Mouse (Mus musculus) liver, embryonic 12.5 days (tissue): ENCODE data around the gene Nrgn. TPM values are rescaled to one million over a fixed set of nuclear protein-coding genes. Genes with fewer than 3 reads are reported as not detected.
A peak's percentile ranks its signal among the peaks of the same experiment; 100 is the strongest.

Experiments
- ATAC-seq: fragments of 200-750 bp; cut with Nextera tagmentation; 2 replicates; pipeline ENCODE4 v1.8.0; 2017; ENCODE audit warnings: moderate number of reproducible peaks, mild to moderate bottlenecking, moderate library complexity
- H3K27ac ChIP-seq: fragments of 300-500 bp; sonication (generic); 2 replicates; pipeline ENCODE4 v1.5.1; 2016; ENCODE audit warnings: mild to moderate bottlenecking
- H3K27me3 ChIP-seq: fragments of 300-500 bp; sonication (generic); replicated peaks from 2 replicates; pipeline ENCODE4 v1.6.1; 2016; ENCODE audit warnings: mild to moderate bottlenecking, moderate library complexity
- H3K36me3 ChIP-seq: fragments of 300-500 bp; sonication (generic); 2 replicates; pipeline ENCODE4 v1.6.1; 2016; ENCODE audit warnings: mild to moderate bottlenecking, moderate library complexity
- H3K4me1 ChIP-seq: fragments of 300-500 bp; sonication (generic); 2 replicates; pipeline ENCODE4 v1.6.1; 2016
- H3K4me2 ChIP-seq: fragments of 300-500 bp; sonication (generic); 2 replicates; pipeline ENCODE4 v1.6.1; 2016; ENCODE audit warnings: mild to moderate bottlenecking, moderate library complexity
- H3K4me3 ChIP-seq: fragments of 300-500 bp; sonication (generic); 2 replicates; pipeline ENCODE4 v1.5.1; 2016; ENCODE audit warnings: mild to moderate bottlenecking, moderate library complexity
- H3K9ac ChIP-seq: fragments of 300-500 bp; sonication (generic); 2 replicates; pipeline ENCODE4 v1.6.1; 2016; ENCODE audit warnings: mild to moderate bottlenecking, moderate library complexity
- H3K9me3 ChIP-seq: fragments of 300-500 bp; sonication (generic); replicated peaks from 2 replicates; pipeline ENCODE4 v1.6.1; 2016; ENCODE audit warnings: mild to moderate bottlenecking, moderate library complexity
- WGBS: fragments of 180-500 bp; shearing (Covaris S2); methylation state at CpG from one replicate; pipeline ENCODE4 v1.1.7; 2016; ENCODE audit not compliant: insufficient replicate concordance; 5-methylcytosine and 5-hydroxymethylcytosine counted together
- polyA plus RNA-seq: library from polyadenylated mRNA; unstranded; fragments of >200 nt; fragmentation: Nextera tagmentation; extraction: Ambion mirVana; gene quantifications from 2 replicates; pipeline ENCODE4 v1.2.1, GENCODE M21; 2016

The Nrgn gene
- polyA plus RNA-seq, 1 experiment from 2014 or later: 23.4 TPM

DNA sequence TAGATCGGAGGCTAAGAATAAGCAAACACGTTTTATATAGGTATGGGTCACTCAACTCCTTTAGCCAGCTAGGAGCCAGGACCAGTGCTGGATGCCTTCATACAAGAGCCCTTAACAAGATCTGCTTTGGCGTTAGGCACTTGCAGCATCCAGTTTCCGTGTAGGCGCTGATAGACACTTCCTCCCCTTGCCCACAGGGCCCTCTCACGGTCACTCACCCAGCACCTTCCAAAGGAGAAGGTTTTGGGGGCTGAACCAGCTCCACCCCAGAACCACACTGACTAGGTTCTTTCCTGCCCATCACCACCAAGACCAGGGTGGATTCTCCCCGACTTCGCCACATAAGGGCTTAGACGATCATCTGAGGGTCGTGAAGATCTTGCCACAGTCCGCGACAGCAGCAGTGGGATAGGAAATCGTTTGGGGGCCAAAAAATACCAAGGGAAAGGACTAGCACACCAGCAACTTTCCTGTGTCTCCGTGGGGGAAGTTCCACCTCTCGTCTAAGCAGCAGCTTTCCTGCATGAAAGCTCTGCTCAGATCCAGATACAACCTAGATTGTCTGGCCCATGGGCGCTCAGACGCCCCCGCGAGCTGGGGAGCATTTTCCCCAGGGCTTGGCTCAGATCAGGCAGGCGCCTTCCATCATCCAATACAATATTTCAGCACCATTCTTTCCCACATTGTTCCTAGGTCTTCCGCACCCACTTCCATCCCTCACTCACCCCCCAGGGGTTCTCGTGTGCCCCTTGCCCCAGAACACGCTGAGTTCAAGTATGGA is 763 bp downstream of the Nrgn start:
- peak overlapping the region; percentile 89 for H3K4me2 ChIP-seq
- H3K9ac ChIP-seq: peak overlapping the region; percentile 60
- no peaks in the 10 kb centered on the region for H3K9me3 ChIP-seq
- H3K4me1 ChIP-seq: peaks cover 46% of the 10 kb centered on the region
- H3K4me3 ChIP-seq: peak overlapping the region; percentile 58
- H3K27ac ChIP-seq: no peak overlapping the region
- peaks cover 47% of the 10 kb centered on the region for H3K27me3 ChIP-seq
- WGBS: 4% methylated on average over 23 of the region's 23 CpGs
- H3K36me3 ChIP-seq: no peaks in the 10 kb centered on the region
- no peak for ATAC-seq

DNA sequence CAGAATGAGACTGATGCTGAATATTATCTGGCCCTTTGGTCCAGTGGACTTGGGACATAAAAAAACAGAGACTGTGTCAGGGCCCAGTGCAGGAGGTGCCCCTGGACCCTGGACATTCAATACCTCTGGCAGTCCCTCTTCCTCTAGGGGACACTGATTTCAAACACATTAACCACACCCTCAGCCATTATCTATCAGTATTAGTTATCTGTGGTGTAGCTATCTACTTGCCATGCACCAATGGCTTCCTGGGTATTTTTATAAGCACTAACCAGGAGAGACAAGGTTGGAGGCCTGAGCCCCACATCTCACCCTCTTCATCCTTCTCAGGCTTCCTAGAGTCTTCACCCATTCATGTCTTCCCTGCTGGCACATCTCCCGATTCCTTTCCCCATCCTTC is 2.3 kb downstream of the Nrgn start:
- no peak for ATAC-seq
- Histone ChIP-seq H3K27ac (no peak overlapping the region), H3K27me3 (peaks cover 57% of the 10 kb centered on the region)

DNA sequence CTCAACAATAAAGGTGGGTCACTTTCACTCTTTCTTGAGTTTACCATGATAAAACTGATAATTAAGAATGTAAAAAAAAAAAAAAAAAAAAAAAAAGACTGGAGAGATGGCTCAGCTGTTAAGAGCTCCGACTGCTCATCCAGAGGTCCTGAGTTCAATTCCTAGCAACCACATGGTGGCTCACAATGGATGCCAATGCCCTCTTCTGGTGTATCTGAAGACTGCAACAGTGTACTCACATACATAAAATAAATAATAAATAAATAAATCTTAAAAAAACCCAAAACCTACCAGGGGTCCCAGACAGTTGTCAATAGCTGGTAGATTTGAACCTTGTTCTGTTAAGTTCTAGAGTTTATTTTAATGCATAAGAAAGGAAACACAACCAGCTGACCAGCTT is 5.8 kb downstream of the Nrgn start:
- no peak overlapping the region for H3K4me2 ChIP-seq

More for the DNA sequence above, 2.3 kb downstream of the Nrgn start:
- no peak overlapping the region for H3K9ac ChIP-seq
- H3K4me1 ChIP-seq: peaks cover 49% of the 10 kb centered on the region
- H3K36me3 ChIP-seq: no peaks in the 10 kb centered on the region
- no peak overlapping the region for H3K4me3 ChIP-seq
- 66% methylated on average over 1 of the region's 1 CpGs for WGBS
- H3K4me2 ChIP-seq: no peak overlapping the region
- H3K9me3 ChIP-seq: no peaks in the 10 kb centered on the region

DNA sequence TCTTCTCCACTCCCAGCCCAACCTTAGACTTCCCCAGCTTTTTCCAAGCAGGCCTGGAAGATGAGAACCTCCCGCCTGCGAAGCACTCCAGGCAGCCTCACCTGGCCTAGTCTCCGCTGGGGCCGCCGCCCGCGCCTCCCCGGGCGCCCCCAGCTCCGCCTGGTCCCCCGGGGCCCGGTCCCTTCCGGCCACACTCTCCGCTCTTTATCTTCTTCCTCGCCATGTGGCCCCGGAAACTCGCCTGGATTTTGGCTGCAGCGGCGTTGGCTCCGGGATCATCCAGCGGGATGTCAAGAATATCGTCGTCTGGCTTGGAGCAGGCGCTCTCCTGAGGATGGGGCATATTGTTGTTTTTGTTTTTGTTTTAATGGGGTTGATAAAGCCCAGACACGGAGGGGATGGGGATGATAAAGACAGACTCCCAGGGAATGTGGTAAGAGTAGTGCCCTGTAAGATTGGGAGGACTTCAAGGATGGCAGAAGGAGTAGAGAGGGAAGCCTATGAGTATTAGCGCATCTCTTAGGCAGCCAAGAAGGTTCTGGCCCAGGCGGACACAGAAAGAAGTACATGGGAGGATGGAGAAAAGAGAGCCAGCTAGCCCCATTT is 6.8 kb downstream of the Nrgn start:
- no peaks in the 10 kb centered on the region for H3K36me3 ChIP-seq
- peaks cover 47% of the 10 kb centered on the region for H3K27me3 ChIP-seq
- peak overlapping the region; percentile 8; the same call in 1 of the 2 replicates for H3K4me2 ChIP-seq
- WGBS: 62% methylated on average over 27 of the region's 27 CpGs
- no peak overlapping the region for H3K9ac ChIP-seq
- H3K27ac ChIP-seq: no peak overlapping the region
- no peak; the same call in 1 of the 2 replicates for ATAC-seq
- no peaks in the 10 kb centered on the region for H3K9me3 ChIP-seq
- peaks cover 22% of the 10 kb centered on the region for H3K4me1 ChIP-seq
- H3K4me3 ChIP-seq: no peak overlapping the region

More for the DNA sequence above, 5.8 kb downstream of the Nrgn start:
- no peak overlapping the region for H3K27ac ChIP-seq
- no peaks in the 10 kb centered on the region for H3K9me3 ChIP-seq
- WGBS: 73% methylated on average over 1 of the region's 1 CpGs
- H3K9ac ChIP-seq: no peak overlapping the region
- peaks cover 29% of the 10 kb centered on the region for H3K4me1 ChIP-seq
- no peaks in the 10 kb centered on the region for H3K36me3 ChIP-seq
- no peak overlapping the region for H3K4me3 ChIP-seq
- no peak for ATAC-seq
- peaks cover 52% of the 10 kb centered on the region for H3K27me3 ChIP-seq

DNA sequence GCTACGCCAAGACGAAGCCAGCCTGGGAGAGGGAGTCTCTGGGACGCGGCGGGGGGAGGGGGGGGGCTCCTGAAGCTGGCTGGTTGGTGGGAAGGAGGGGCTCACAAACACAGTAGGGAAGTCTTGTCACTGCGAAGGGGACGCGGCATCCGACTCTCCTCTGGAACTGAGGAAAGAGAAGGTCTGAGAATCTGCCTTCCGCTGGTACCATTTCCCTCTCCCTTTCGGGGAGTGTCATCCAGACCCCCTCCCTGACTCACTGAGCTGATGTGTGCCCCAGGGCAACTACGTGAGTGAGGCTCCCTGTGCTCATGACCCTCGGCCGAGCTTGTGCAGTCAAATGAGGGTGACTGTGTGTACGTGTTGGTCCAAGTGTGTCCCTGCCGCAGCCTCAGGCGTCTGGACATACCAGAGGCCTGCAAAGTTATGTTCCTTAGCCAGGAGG is 7.5 kb downstream of the Nrgn start:
- Histone ChIP-seq H3K9me3 (no peaks in the 10 kb centered on the region), H3K4me1 (peaks cover 22% of the 10 kb centered on the region), H3K9ac (no peak overlapping the region), H3K36me3 (no peaks in the 10 kb centered on the region), H3K27ac (no peak overlapping the region), H3K4me2 (peak overlapping the region; percentile 73), H3K4me3 (peak overlapping the region; percentile 46), H3K27me3 (peaks cover 39% of the 10 kb centered on the region)
- peak; percentile 32 for ATAC-seq
- 35% methylated on average over 17 of the region's 17 CpGs for WGBS

DNA sequence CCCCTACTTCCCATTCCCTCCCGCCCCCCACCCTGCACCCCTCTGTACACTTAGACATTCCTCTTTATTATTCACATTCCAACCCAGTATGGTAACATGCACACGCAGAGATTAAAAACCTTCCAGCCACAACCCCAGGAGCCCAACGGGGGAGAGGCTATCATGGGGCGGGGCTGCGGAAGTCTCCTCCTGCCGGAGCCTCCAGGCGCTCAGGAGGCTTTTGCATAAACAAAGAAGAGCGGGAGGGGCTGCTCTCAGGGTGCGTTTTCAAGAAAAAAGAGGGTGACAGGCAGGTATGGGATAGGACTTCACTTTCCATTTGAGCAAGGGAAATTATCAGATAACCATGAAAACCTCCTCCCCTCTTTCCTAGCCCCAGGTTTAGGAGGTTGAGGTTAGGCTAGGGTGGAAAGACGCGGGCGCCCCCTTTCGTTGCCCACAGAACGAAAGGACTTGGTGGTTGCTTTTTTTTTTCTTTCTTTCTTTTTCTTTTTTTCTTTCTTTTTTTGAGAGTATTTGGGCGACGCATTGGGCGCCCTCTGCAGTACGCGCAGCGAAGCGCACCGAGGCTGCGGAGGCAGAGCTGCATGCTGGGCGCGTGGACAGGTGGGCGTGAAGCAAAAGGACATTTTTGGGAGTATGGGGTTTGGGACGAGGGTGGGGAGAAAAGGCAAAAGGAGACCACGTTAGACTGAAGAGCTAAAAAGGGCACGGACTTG is 8.1 kb downstream of the Nrgn start:
- Histone ChIP-seq H3K27ac (no peak overlapping the region), H3K4me2 (peak overlapping the region; percentile 73), H3K27me3 (peaks cover 38% of the 10 kb centered on the region), H3K9me3 (no peaks in the 10 kb centered on the region), H3K4me3 (peak overlapping the region; percentile 46), H3K4me1 (peaks cover 22% of the 10 kb centered on the region), H3K9ac (peak overlapping the region; percentile 42), H3K36me3 (no peaks in the 10 kb centered on the region)
- WGBS: 3% methylated on average over 29 of the region's 29 CpGs
- ATAC-seq: peak; percentile 53

DNA sequence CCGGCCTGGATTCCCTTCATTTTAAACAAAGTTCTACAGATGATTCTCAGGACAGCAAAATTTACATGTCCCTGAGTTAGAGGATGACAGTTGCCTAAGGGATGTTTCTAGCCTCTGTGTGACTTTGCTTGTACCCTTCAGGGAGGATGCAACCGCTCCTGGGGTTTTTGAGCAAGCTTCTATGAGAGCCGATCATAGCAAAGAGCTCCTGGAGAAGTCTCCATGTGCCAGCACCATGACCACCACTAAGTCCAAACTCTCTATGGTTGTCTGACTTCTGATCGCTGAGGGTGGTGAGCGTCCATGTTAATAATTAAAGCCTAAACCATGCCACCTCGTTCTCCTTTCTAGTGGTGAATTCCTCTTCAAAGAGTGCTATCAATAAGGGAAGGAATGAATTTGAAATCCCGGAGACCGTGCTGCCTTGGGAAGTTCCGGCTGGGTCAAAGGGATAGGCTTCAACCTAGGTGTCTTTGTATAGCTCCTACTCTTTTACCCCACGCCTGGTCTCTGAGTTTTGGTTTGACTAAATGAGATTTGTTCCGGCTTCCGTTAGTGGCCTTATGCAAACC is 8.7 kb downstream of the Nrgn start:
- H3K4me3 ChIP-seq: peak overlapping the region; percentile 46
- peak overlapping the region; percentile 42; the same call in 1 of the 2 replicates for H3K9ac ChIP-seq
- H3K4me1 ChIP-seq: peaks cover 22% of the 10 kb centered on the region
- no peaks in the 10 kb centered on the region for H3K36me3 ChIP-seq
- no peak overlapping the region for H3K27ac ChIP-seq
- 48% methylated on average over 12 of the region's 12 CpGs for WGBS
- no peak for ATAC-seq
- peak overlapping the region; percentile 73 for H3K4me2 ChIP-seq
- H3K9me3 ChIP-seq: no peaks in the 10 kb centered on the region
- peaks cover 38% of the 10 kb centered on the region for H3K27me3 ChIP-seq

DNA sequence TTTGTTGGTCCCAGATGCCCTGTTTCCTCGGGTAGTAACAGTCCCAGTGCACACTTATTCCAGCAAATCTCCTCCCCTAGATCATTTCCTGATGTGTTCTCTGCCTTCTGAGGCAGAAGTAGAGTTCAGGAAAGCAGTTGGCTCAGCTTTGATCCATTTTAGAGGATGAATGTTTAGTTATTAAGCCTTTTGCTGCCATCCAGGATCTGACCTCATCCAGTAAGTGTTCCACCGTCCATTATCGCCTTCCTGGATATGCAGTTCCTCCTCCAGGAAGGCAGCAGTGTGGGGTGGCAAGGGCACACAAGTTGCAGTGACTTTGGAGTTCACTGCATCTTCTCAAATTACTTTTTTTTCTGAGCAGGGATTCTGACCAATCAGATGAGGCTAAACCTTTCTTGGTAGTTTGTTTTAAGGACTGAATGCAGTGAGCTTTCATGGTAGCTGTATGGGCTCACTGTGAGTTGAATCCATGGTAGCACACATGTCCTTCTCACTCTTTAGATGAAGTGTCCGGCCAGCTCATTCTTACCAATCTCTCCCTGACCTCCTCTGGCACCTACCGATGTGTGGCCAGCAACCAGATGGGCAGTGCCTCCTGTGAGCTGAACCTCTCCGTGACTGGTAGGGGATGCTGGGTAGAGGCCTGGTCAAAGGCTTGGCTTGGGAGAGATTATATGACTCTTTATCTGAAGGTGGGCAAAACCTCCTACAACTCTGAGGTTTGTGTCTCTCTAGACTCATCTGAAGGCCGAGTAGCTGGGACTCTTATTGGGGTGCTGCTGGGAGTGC is 10.7 kb downstream of the Nrgn start:
- H3K4me1 ChIP-seq: peaks cover 22% of the 10 kb centered on the region
- peaks cover 44% of the 10 kb centered on the region for H3K27me3 ChIP-seq
- no peak overlapping the region for H3K9ac ChIP-seq
- no peak overlapping the region for H3K27ac ChIP-seq
- H3K4me3 ChIP-seq: no peak overlapping the region
- ATAC-seq: no peak
- H3K9me3 ChIP-seq: no peaks in the 10 kb centered on the region
- no peak overlapping the region for H3K4me2 ChIP-seq
- no peaks in the 10 kb centered on the region for H3K36me3 ChIP-seq
- 60% methylated on average over 7 of the region's 7 CpGs for WGBS

DNA sequence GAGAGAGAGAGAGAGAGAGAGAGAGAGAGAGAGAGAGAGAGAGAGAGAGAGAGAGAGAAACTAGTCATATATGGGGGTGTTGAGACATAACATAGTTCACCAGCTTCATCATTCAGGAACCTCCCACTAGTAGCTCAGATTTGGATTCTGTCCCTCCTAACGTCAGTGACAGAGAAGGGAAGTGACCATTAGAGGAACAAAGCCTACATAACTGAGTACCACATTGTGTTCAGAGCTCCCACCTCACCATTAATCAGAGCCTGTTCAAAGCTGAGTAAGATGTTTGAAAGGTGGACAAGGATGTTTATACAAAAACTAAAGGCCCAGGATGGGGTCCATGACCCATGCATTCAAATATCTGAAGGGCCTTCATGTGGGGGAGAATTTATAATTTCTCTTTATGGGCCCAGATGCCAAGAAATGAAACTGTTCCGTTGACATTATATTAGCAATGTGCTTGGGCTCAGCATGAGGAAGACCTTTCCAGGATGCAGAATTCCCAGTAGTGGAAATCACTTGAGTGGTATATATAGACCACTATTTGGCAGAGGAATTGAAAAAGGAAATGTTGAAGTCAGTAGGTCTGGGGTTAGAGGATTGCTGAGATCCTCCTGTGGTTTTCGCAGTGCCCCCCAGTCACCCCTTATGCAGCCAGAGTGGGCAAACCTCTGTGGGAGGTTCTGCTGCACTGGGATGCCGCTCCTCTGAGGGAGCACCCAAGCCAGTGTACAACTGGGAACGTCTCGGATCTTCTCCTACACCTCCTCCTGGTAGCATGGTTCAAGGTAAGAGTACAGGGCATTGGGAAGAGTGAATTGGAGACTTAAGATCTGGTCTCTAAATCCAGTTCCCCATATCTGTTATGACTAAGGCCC is 11.8 kb downstream of the Nrgn start:
- no peak overlapping the region for H3K27ac ChIP-seq
- peaks cover 48% of the 10 kb centered on the region for H3K27me3 ChIP-seq
- no peak overlapping the region for H3K9ac ChIP-seq
- H3K36me3 ChIP-seq: no peaks in the 10 kb centered on the region
- WGBS: 70% methylated on average over 6 of the region's 6 CpGs
- peaks cover 20% of the 10 kb centered on the region for H3K4me1 ChIP-seq
- H3K4me2 ChIP-seq: no peak overlapping the region
- no peak for ATAC-seq
- no peak overlapping the region for H3K4me3 ChIP-seq
- H3K9me3 ChIP-seq: no peaks in the 10 kb centered on the region

DNA sequence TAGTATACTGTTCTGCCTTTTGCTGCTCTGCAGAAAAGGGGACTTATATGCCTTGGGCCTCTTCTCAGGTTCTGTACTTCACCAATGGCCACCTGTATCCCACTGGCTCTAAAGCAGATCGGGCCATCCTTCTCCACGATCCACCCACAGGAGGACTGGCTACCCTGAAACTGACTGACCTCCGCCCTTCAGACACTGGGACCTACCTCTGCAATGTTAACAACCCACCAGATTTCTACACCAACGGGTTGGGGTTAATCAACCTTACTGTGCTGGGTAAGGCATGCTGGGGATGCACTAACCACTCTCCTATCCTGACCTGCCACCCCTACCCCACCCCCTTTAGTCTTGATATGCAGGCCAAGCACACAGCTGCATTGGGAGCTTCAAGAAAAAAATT is 12.5 kb downstream of the Nrgn start:
- ATAC-seq: no peak
- Histone ChIP-seq H3K9ac (no peak overlapping the region), H3K27me3 (peaks cover 42% of the 10 kb centered on the region), H3K4me3 (no peak overlapping the region), H3K4me2 (no peak overlapping the region), H3K27ac (no peak overlapping the region), H3K36me3 (no peaks in the 10 kb centered on the region), H3K4me1 (peaks cover 13% of the 10 kb centered on the region), H3K9me3 (no peaks in the 10 kb centered on the region)
- 77% methylated on average over 4 of the region's 4 CpGs for WGBS
